Mouse (Mus musculus): ENCODE data around the gene Usp17lb.
"Not testable (repeated sequence)": the region's sequence is repeated elsewhere in the genome, so short reads cannot be mapped to it uniquely, and the experiment has no call there.

Usp17lb gene

GRCm38 (mm10) chr7:104842503-104842902 lies at the start of gene Usp17lb:
Usp17lb (minus strand) TSS chr7:104842603.
- DNase-seq (ENCODE audit: low spot score in 2 of 2): no peak

- no peak for DNase-seq (ENCODE audit: low spot score in 2 of 2)
Measured at GRCm38 (mm10) chr7:104877731-104878130, 35.3 kb upstream of the Usp17lb start, which contains the start of gene Olfr665. Olfr665 (plus strand) TSS chr7:104878031.

DNA sequence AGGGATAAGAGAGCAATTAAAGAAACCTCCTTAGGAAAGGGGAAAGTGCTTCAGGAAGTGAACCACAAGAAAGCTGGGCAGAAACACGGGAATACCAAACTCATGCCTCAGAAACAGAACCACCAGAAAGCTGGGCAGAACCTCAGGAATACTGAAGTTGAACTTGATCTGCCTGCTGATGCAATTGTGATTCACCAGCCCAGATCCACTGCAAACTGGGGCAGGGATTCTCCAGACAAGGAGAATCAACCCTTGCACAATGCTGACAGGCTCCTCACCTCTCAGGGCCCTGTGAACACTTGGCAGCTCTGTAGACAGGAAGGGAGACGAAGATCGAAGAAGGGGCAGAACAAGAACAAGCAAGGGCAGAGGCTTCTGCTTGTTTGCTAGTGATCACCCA lies 19.0 kb upstream of the Usp17lb start:
- no peak for DNase-seq (ENCODE audit: low spot score in 2 of 2)

DNA sequence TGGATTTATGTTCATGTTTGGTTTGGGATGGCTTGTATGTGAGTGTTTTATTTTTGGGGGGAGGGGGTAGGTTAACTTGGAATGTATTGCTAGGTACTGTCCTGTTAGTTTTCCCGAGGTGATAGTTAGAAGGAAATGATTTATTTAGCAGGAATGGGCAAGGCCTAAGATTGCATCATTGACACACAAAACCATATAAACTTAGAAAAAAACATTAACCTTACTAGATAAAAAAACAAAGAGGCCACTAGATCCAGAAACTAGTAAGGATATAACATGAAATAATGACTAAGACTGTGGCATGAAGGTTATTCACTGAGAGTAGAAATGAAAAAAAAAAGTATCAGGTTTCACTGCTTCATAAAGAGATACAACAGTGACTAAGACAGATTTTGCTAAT lies 15.3 kb upstream of the Usp17lb start:
- DNase-seq (ENCODE audit: low spot score in 2 of 2): no peak

- not testable (repeated sequence) for DNase-seq (ENCODE audit: low spot score in 2 of 2)
Measured at GRCm38 (mm10) chr7:104856709-104857108, 14.3 kb upstream of the Usp17lb start, which contains the start of gene Usp17la. Usp17la (plus strand) TSS chr7:104857009.

- no peak for DNase-seq (ENCODE audit: low spot score in 2 of 2)
Measured at GRCm38 (mm10) chr7:104855248-104855750, 12.9 kb upstream of the Usp17lb start.

DNA sequence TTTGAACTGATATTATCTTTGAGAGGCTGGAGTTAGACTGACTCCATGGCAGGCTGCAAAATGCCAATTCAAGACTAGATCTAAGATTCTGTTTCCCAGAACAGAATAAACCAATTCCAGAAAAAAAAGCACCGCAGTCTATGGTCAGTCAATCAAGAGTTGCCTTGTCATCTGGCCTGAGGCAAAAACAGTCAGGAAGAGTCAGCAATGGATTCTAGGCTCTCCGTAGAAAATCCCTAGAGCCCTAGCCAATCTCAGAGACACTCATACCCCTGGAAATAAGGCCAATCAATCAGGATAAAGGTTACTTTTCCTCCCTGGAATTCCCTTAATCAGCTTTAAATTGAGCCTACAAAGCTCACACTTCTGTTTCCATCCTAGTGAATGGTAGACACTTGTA lies 9.1 kb upstream of the Usp17lb start:
- DNase-seq (ENCODE audit: low spot score in 2 of 2): not testable (repeated sequence)

- DNase-seq (ENCODE audit: low spot score in 2 of 2): no peak
Measured at GRCm38 (mm10) chr7:104843731-104844287, 1.4 kb upstream of the Usp17lb start.

GRCm38 (mm10) chr7:104810335-104810734 lies 32.1 kb downstream of the Usp17lb start:
- not testable (repeated sequence) for DNase-seq (ENCODE audit: low spot score in 2 of 2)

DNA sequence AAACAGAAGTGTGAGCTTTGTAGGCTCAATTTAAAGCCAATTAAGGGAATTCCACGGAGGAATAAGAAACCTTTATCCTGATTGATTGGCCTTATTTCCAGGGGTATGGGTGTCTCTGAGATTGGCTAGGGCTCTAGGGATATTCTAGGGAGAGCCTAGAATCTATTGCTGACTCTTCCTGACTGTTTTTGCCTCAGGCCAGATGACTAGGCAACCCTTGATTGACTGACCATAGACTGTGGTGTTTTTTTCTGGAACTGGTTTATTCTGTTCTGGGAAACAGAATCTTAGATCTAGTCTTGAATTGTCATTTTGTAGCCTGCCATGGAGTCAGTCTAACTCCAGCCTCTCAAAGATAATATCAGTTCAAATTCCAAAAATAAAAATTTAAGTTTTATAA lies 51.6 kb downstream of the Usp17lb start:
- DNase-seq (ENCODE audit: low spot score in 2 of 2): no peak
